Mouse (Mus musculus) heart, embryonic 10.5 days (tissue): Measurements from ENCODE around the gene Tmem136. TPM values are rescaled to one million over a fixed set of nuclear protein-coding genes. Genes with fewer than 3 reads are reported as not detected.

ENCODE experiments used
- DNase-seq: peaks from one replicate; pipeline ENCODE4 v3.0.0-alpha.2; 2017; ENCODE audit warnings: low spot score
- H3K27ac ChIP-seq: fragments of 300-500 bp; sonication (generic); 2 replicates; pipeline ENCODE4 v1.5.1; 2016; ENCODE audit warnings: mild to moderate bottlenecking
- H3K27me3 ChIP-seq: fragments of 300-500 bp; sonication (generic); 2 replicates; pipeline ENCODE4 v1.6.1; 2016; ENCODE audit warnings: mild to moderate bottlenecking; ENCODE audit not compliant: poor library complexity, insufficient read depth, severe bottlenecking
- H3K36me3 ChIP-seq: fragments of 300-500 bp; sonication (generic); 2 replicates; pipeline ENCODE4 v1.6.1; 2016; ENCODE audit warnings: mild to moderate bottlenecking, moderate library complexity
- H3K4me1 ChIP-seq: fragments of 300-500 bp; sonication (generic); 2 replicates; pipeline ENCODE4 v1.6.1; 2016; ENCODE audit warnings: mild to moderate bottlenecking
- H3K4me3 ChIP-seq: fragments of 300-500 bp; sonication (generic); 2 replicates; pipeline ENCODE4 v1.5.1; 2016; ENCODE audit warnings: mild to moderate bottlenecking, moderate library complexity
- H3K9me3 ChIP-seq: fragments of 300-500 bp; sonication (generic); 2 replicates; pipeline ENCODE4 v1.6.1; 2016; ENCODE audit warnings: mild to moderate bottlenecking, moderate library complexity
- WGBS: fragments of 180-500 bp; shearing (Covaris S2); methylation state at CpG from one replicate; pipeline ENCODE4 v1.1.7; 2016; 5-methylcytosine and 5-hydroxymethylcytosine counted together
- polyA plus RNA-seq: library from polyadenylated mRNA; unstranded; fragments of >200 nt; fragmentation: Nextera tagmentation; extraction: Ambion mirVana; gene quantifications from 2 replicates; pipeline ENCODE4 v1.2.1, GENCODE M21; 2016

Gene Tmem136
- polyA plus RNA-seq, 1 experiment from 2014 or later, result 11.2 TPM

GRCm38 (mm10) chr9:43061545-43061944, 54.8 kb downstream of the Tmem136 start:
- Histone ChIP-seq H3K27me3 (no peaks in the 10 kb centered on the region), H3K36me3 (no peaks in the 10 kb centered on the region), H3K27ac (no peak overlapping the region), H3K9me3 (no peaks in the 10 kb centered on the region), H3K4me3 (no peak overlapping the region), H3K4me1 (no peaks in the 10 kb centered on the region)
- 76% methylated on average over 1 of the region's 1 CpGs for WGBS
- no peak for DNase-seq

Other genes with a start within 250 kb of the Tmem136 start
- gene Grik4, start 172.1 kb downstream of the Tmem136 start, polyA plus RNA-seq, result 0.28 and 1.9 TPM in 2 replicates
- gene Arhgef12, start 9.3 kb downstream of the Tmem136 start, polyA plus RNA-seq, result 10.2 and 11.3 TPM in 2 replicates
- gene Pou2f3, start 93.8 kb upstream of the Tmem136 start, polyA plus RNA-seq, result 0.10 TPM in 1 of 2 replicates, not detected in the other
- 31.1 and 39.8 TPM in 2 replicates for gene Oaf, start 123.3 kb upstream of the Tmem136 start, polyA plus RNA-seq
- gene Trim29, start 194.3 kb upstream of the Tmem136 start, polyA plus RNA-seq, result 0.30 and 0.88 TPM in 2 replicates